Mouse (Mus musculus): ENCODE results near the gene Thsd4. TPM values are rescaled to one million over a fixed set of nuclear protein-coding genes. Genes with fewer than 3 reads are reported as not detected.

The Thsd4 gene
- under 1 TPM in 1 of 2 experiments, not detected in 1; 0.09 TPM for total RNA-seq (2023)

GRCm38 (mm10) chr9:60521806-60522264 lies at the start of gene Thsd4:
Gene Thsd4, minus strand, starts transcription at chr9:60522046.

GRCm38 (mm10) chr9:59960559-59960958 lies 561.3 kb downstream of the Thsd4 start, which contains the start of gene Nr2e3:
Gene Nr2e3, minus strand, starts transcription at chr9:59960659.

Other genes with a start within 250 kb of the Thsd4 start
- 1 to 10 TPM; 1.7 to 3.3 TPM for gene Lrrc49, start 166.1 kb upstream of the Thsd4 start, total RNA-seq (2023)
- gene Larp6, start 190.9 kb upstream of the Thsd4 start, total RNA-seq (2023), result not detected